Mouse (Mus musculus): ENCODE measurements around the gene Tmem51.
A peak's percentile ranks its signal among the peaks of the same experiment; 100 is the strongest.

GRCm38 (mm10) chr4:142049963-142050362 lies 34.1 kb downstream of the Tmem51 start:
- TF ChIP-seq POLR2A (IDR thresholded peaks at IDR 0.05; ENCODE audit: insufficient read depth, low read length) (no peak), CTCF (IDR thresholded peaks at IDR 0.05; ENCODE audit: low read depth, low read length) (peak; percentile 21), EP300 (IDR thresholded peaks at IDR 0.05; ENCODE audit: insufficient read depth, low read depth, low read length) (no peak)
